Mouse (Mus musculus): ENCODE measurements around the gene Catsper2. TPM values are rescaled to one million over a fixed set of nuclear protein-coding genes. Genes with fewer than 3 reads are reported as not detected.

Catsper2 gene
- polyA plus RNA-seq, 1 experiment from 2014 or later: 6.2 TPM

Small RNA genes lying within 50 kb of the gene (microRNA-seq; reads per million reads assigned to microRNA genes)
- not detected for gene Gm22953

Other genes starting within 250 kb of the Catsper2 start
- gene Tubgcp4, start 243.1 kb downstream of the Catsper2 start, polyA plus RNA-seq (2015; fragmentation: Nextera tagmentation; extraction: Ambion mirVana): 45.5 and 47.1 TPM in 2 replicates
- 7.0 and 7.1 TPM in 2 replicates for gene Zscan29, start 242.7 kb downstream of the Catsper2 start, polyA plus RNA-seq (2015; fragmentation: Nextera tagmentation; extraction: Ambion mirVana)
- 148 and 171 TPM in 2 replicates for gene Trp53bp1, start 142.4 kb downstream of the Catsper2 start, polyA plus RNA-seq (2015; fragmentation: Nextera tagmentation; extraction: Ambion mirVana)
- 31.2 and 46.4 TPM in 2 replicates for gene Map1a, start 124.2 kb downstream of the Catsper2 start, polyA plus RNA-seq (2015; fragmentation: Nextera tagmentation; extraction: Ambion mirVana)
- 19.8 and 21.3 TPM in 2 replicates for gene Ppip5k1, start 58.4 kb downstream of the Catsper2 start, polyA plus RNA-seq (2015; fragmentation: Nextera tagmentation; extraction: Ambion mirVana)
- gene Ckmt1, start 56.1 kb downstream of the Catsper2 start, polyA plus RNA-seq (2015; fragmentation: Nextera tagmentation; extraction: Ambion mirVana): 99.5 and 107 TPM in 2 replicates
- gene Strc, start 26.6 kb downstream of the Catsper2 start, polyA plus RNA-seq (2015; fragmentation: Nextera tagmentation; extraction: Ambion mirVana): 0.04 and 0.17 TPM in 2 replicates
- gene Pdia3, start within 50 bp of the Catsper2 start, polyA plus RNA-seq (2015; fragmentation: Nextera tagmentation; extraction: Ambion mirVana): 377 and 390 TPM in 2 replicates
- gene Ell3, start 30.5 kb upstream of the Catsper2 start, polyA plus RNA-seq (2015; fragmentation: Nextera tagmentation; extraction: Ambion mirVana): 2.2 and 2.4 TPM in 2 replicates
- gene Serf2, start 35.4 kb upstream of the Catsper2 start, polyA plus RNA-seq (2015; fragmentation: Nextera tagmentation; extraction: Ambion mirVana): 281 and 313 TPM in 2 replicates
- gene Hypk, start 39.5 kb upstream of the Catsper2 start, polyA plus RNA-seq (2015; fragmentation: Nextera tagmentation; extraction: Ambion mirVana): 110 and 112 TPM in 2 replicates
- 0.73 and 1.3 TPM in 2 replicates for gene Serinc4, start 43.0 kb upstream of the Catsper2 start, polyA plus RNA-seq (2015; fragmentation: Nextera tagmentation; extraction: Ambion mirVana)
- 68.0 and 70.6 TPM in 2 replicates for gene Mfap1b, start 60.3 kb upstream of the Catsper2 start, polyA plus RNA-seq (2015; fragmentation: Nextera tagmentation; extraction: Ambion mirVana)
- 29.2 and 30.1 TPM in 2 replicates for gene Mfap1a, start 92.9 kb upstream of the Catsper2 start, polyA plus RNA-seq (2015; fragmentation: Nextera tagmentation; extraction: Ambion mirVana)
- 3.9 and 4.9 TPM in 2 replicates for gene Wdr76, start 92.9 kb upstream of the Catsper2 start, polyA plus RNA-seq (2015; fragmentation: Nextera tagmentation; extraction: Ambion mirVana)

All from hindbrain, embryonic 15.5 days (tissue).